In the genomic region with DNA sequence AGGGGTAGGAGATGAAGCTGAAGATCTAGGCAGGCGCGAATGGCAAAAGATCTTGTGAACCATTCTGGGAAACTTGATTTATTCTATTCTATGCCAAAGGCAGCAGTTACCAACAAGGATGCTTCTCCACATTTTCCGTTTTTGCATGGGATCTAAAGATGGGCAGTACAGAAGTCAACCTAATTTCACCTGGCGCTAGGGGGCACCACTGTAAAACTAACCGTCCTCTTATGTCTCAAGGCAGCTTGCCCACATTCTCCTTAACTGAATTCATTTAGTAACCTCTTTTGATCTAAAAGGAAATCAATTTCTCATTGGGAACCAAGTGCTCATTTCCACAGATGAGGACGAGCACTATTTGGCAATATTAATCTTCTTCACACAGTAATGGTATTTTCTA, we compare ENCODE assay signal across 8 mouse cellular contexts. TPM values are rescaled to one million over a fixed set of nuclear protein-coding genes. Genes with fewer than 3 reads are reported as not detected.
A peak's percentile ranks its signal among the peaks of the same experiment; 100 is the strongest.
DNase-seq lines count a peak whose midpoint lies in the region; ATAC-seq lines count a peak whose summit lies in the region.

No protein-coding gene starts in this region.

- intact Hi-C loops in heart, postnatal 10 days (cut with DNase I): loop anchor here (1.0 to 10.0 kb wide), 5 partner anchors 92 to 575 kb away; a partner anchor contains a TSS

- peak; percentile 41 to 62 for DNase-seq in cerebellum, adult 18-20 months
- no peak for DNase-seq in cerebellum, adult 11-12 months
- peak; percentile 47 for DNase-seq in R1 (ENCODE audit: low read depth, low spot score)
- DNase-seq in embryo, embryonic 10.5 days (ENCODE audit: low spot score): peak; percentile 81
- DNase-seq in heart, postnatal 10 days: peak; percentile 75 to 87
- DNase-seq in layer of hippocampus, postnatal 14 days (ENCODE audit: low spot score in 2 of 2): peak; percentile 46 to 72
- peak; percentile 47 to 51 for DNase-seq in spleen, postnatal 36 days (ENCODE audit: low spot score in 2 of 2)

- peak; percentile 40; the same call in 1 of the 2 replicates for ATAC-seq in megakaryocyte progenitor cell, adult 5-6 weeks (replicated peaks; ENCODE audit: poor library complexity)

RNA-seq across cellular contexts. Expression of a gene that starts 4.9 kb away (rescaled TPM):
- not detected for total RNA-seq in heart, postnatal 10 days (2021)
- total RNA-seq in layer of hippocampus, postnatal 14 days (2021): not detected
- total RNA-seq in megakaryocyte progenitor cell, adult 5-6 weeks (2015): 0.15 and 0.59 TPM in 2 replicates
- 0.30 TPM in 1 of 2 replicates, not detected in the other for total RNA-seq in megakaryocyte progenitor cell, adult 5-6 weeks (2017)
